Mouse (Mus musculus) spleen, adult 2 months (tissue): Measurements from ENCODE around the gene Kdr.
"Not testable (repeated sequence)": the region's sequence is repeated elsewhere in the genome, so short reads cannot be mapped to it uniquely, and the experiment has no call there.

ENCODE experiments used
- CTCF ChIP-seq: fragments of 200-500 bp; IDR thresholded peaks from 2 replicates; pipeline ENCODE4 v1.5.1; 2011; ENCODE audit warnings: mild to moderate bottlenecking, inconsistent platforms; ENCODE audit not compliant: insufficient read depth, insufficient read length, insufficient replicate concordance; ENCODE audit errors: extremely low read depth
- POLR2A ChIP-seq: fragments of 200-500 bp; IDR thresholded peaks from 2 replicates; pipeline ENCODE4 v1.6.1; 2011; ENCODE audit warnings: low read depth, low read length, inconsistent platforms

GRCm38 (mm10) chr5:75931458-75931857 lies 46.8 kb downstream of the Kdr start:
- TF ChIP-seq POLR2A, CTCF: not testable (repeated sequence)
